Mouse (Mus musculus): ENCODE measurements at regions not wholly inside any gene's neighbourhood (a gene's known extent, or its start where the extent isn't known, plus 50 kb on each side); places are given as distances from the start of the nearest gene placed in this dataset.

- ATAC-seq (ENCODE audit: low FRiP score) (no peak), DNase-seq (ENCODE audit: low spot score) (no peak)
- Histone ChIP-seq H3K4me3 (ENCODE audit: low read depth, low read length) (no peak overlapping the region), H3K36me3 (ENCODE audit: control insufficient read depth, insufficient read depth, low read length) (no peaks in the 10 kb centered on the region), H3K9ac (ENCODE audit: low read depth, low read length) (no peak overlapping the region), H3K27ac (ENCODE audit: low read depth, low read length) (no peak overlapping the region), H3K4me2 (replicated peaks; ENCODE audit: low read depth, low read length) (no peak overlapping the region), H3K4me1 (replicated peaks; ENCODE audit: control insufficient read depth, insufficient read depth, low read length) (no peaks in the 10 kb centered on the region), H3K27me3 (ENCODE audit: control insufficient read depth, insufficient read depth, low read length) (no peaks in the 10 kb centered on the region), H3K9me3 (ENCODE audit: control insufficient read depth, low read length) (no peaks in the 10 kb centered on the region)
- 88% methylated on average over 9 of the region's 9 CpGs for WGBS
Measured at GRCm38 (mm10) chr14:120600414-120600935, 122.2 kb downstream of the Rap2a start.

- no peak overlapping the region for H3K4me3 ChIP-seq (ENCODE audit: low read depth, low read length)
- no peak for ATAC-seq (ENCODE audit: low FRiP score)
- WGBS: 91% methylated on average over 7 of the region's 7 CpGs
- no peaks in the 10 kb centered on the region for H3K36me3 ChIP-seq (ENCODE audit: control insufficient read depth, insufficient read depth, low read length)
- H3K27ac ChIP-seq (ENCODE audit: low read depth, low read length): no peak overlapping the region
- no peak overlapping the region for H3K9ac ChIP-seq (ENCODE audit: low read depth, low read length)
- H3K9me3 ChIP-seq (ENCODE audit: control insufficient read depth, low read length): no peaks in the 10 kb centered on the region
- no peak for DNase-seq (ENCODE audit: low spot score)
- no peaks in the 10 kb centered on the region for H3K4me1 ChIP-seq (replicated peaks; ENCODE audit: control insufficient read depth, insufficient read depth, low read length)
- no peak overlapping the region for H3K4me2 ChIP-seq (replicated peaks; ENCODE audit: low read depth, low read length)
- no peaks in the 10 kb centered on the region for H3K27me3 ChIP-seq (ENCODE audit: control insufficient read depth, insufficient read depth, low read length)
Measured at GRCm38 (mm10) chr14:120601510-120601909, 123.3 kb downstream of the Rap2a start.

GRCm38 (mm10) chr14:120603849-120604492 lies 125.7 kb downstream of the Rap2a start:
- H3K9ac ChIP-seq (ENCODE audit: low read depth, low read length): no peak overlapping the region
- WGBS: 76% methylated on average over 6 of the region's 6 CpGs
- DNase-seq (ENCODE audit: low spot score): no peak
- no peaks in the 10 kb centered on the region for H3K36me3 ChIP-seq (ENCODE audit: control insufficient read depth, insufficient read depth, low read length)
- ATAC-seq (ENCODE audit: low FRiP score): no peak
- H3K4me1 ChIP-seq (replicated peaks; ENCODE audit: control insufficient read depth, insufficient read depth, low read length): no peaks in the 10 kb centered on the region
- no peaks in the 10 kb centered on the region for H3K27me3 ChIP-seq (ENCODE audit: control insufficient read depth, insufficient read depth, low read length)
- H3K9me3 ChIP-seq (ENCODE audit: control insufficient read depth, low read length): no peaks in the 10 kb centered on the region
- no peak overlapping the region for H3K4me2 ChIP-seq (replicated peaks; ENCODE audit: low read depth, low read length)
- H3K27ac ChIP-seq (ENCODE audit: low read depth, low read length): no peak overlapping the region
- H3K4me3 ChIP-seq (ENCODE audit: low read depth, low read length): no peak overlapping the region

GRCm38 (mm10) chr14:120607801-120608200 lies 129.6 kb downstream of the Rap2a start:
- H3K4me3 ChIP-seq (ENCODE audit: low read depth, low read length): no peak overlapping the region
- no peak overlapping the region for H3K9ac ChIP-seq (ENCODE audit: low read depth, low read length)
- no peaks in the 10 kb centered on the region for H3K27me3 ChIP-seq (ENCODE audit: control insufficient read depth, insufficient read depth, low read length)
- no peak for ATAC-seq (ENCODE audit: low FRiP score)
- H3K36me3 ChIP-seq (ENCODE audit: control insufficient read depth, insufficient read depth, low read length): no peaks in the 10 kb centered on the region
- WGBS: 89% methylated on average over 3 of the region's 3 CpGs
- no peaks in the 10 kb centered on the region for H3K4me1 ChIP-seq (replicated peaks; ENCODE audit: control insufficient read depth, insufficient read depth, low read length)
- no peaks in the 10 kb centered on the region for H3K9me3 ChIP-seq (ENCODE audit: control insufficient read depth, low read length)
- no peak overlapping the region for H3K4me2 ChIP-seq (replicated peaks; ENCODE audit: low read depth, low read length)
- H3K27ac ChIP-seq (ENCODE audit: low read depth, low read length): no peak overlapping the region
- no peak for DNase-seq (ENCODE audit: low spot score)

DNA sequence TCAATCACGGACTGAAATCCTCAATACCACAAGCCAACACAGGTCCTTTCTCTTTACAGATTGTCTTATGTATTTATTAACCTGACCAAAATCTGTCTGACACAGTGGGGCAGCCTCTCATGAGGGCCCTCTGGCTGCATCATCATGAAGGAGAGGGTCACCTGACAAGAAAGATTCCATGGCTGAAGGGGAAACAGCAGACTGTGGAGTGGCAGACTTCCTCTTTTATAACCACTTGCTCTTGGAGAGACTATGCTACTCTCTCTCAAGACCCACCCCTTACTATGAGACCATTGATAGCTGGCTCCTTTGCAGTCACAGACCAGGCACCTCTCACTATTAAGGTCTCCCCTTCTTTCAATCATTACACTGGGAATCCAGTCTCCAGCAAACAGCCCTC lies 133.1 kb downstream of the Rap2a start:
- 87% methylated on average over 1 of the region's 1 CpGs for WGBS
- ATAC-seq (ENCODE audit: low FRiP score) (no peak), DNase-seq (ENCODE audit: low spot score) (no peak)
- no peaks in the 10 kb centered on the region for H3K36me3 ChIP-seq (ENCODE audit: control insufficient read depth, insufficient read depth, low read length)
- H3K27ac ChIP-seq (ENCODE audit: low read depth, low read length): no peak overlapping the region
- no peaks in the 10 kb centered on the region for H3K9me3 ChIP-seq (ENCODE audit: control insufficient read depth, low read length)
- no peaks in the 10 kb centered on the region for H3K27me3 ChIP-seq (ENCODE audit: control insufficient read depth, insufficient read depth, low read length)
- H3K9ac ChIP-seq (ENCODE audit: low read depth, low read length): no peak overlapping the region
- no peaks in the 10 kb centered on the region for H3K4me1 ChIP-seq (replicated peaks; ENCODE audit: control insufficient read depth, insufficient read depth, low read length)
- H3K4me2 ChIP-seq (replicated peaks; ENCODE audit: low read depth, low read length): no peak overlapping the region
- no peak overlapping the region for H3K4me3 ChIP-seq (ENCODE audit: low read depth, low read length)

GRCm38 (mm10) chr14:120626223-120626935 lies 148.1 kb downstream of the Rap2a start:
- no peaks in the 10 kb centered on the region for H3K4me1 ChIP-seq (replicated peaks; ENCODE audit: control insufficient read depth, insufficient read depth, low read length)
- ATAC-seq (ENCODE audit: low FRiP score) (no peak), DNase-seq (ENCODE audit: low spot score) (peak; percentile 5)
- no peaks in the 10 kb centered on the region for H3K27me3 ChIP-seq (ENCODE audit: control insufficient read depth, insufficient read depth, low read length)
- 79% methylated on average over 9 of the region's 9 CpGs for WGBS
- H3K4me2 ChIP-seq (replicated peaks; ENCODE audit: low read depth, low read length): no peak overlapping the region
- H3K9ac ChIP-seq (ENCODE audit: low read depth, low read length): no peak overlapping the region
- H3K9me3 ChIP-seq (ENCODE audit: control insufficient read depth, low read length): no peaks in the 10 kb centered on the region
- no peaks in the 10 kb centered on the region for H3K36me3 ChIP-seq (ENCODE audit: control insufficient read depth, insufficient read depth, low read length)
- no peak overlapping the region for H3K27ac ChIP-seq (ENCODE audit: low read depth, low read length)
- H3K4me3 ChIP-seq (ENCODE audit: low read depth, low read length): no peak overlapping the region

GRCm38 (mm10) chr14:120626936-120627277 lies 148.7 kb downstream of the Rap2a start:
- Histone ChIP-seq H3K9me3 (ENCODE audit: control insufficient read depth, low read length) (no peaks in the 10 kb centered on the region), H3K27me3 (ENCODE audit: control insufficient read depth, insufficient read depth, low read length) (no peaks in the 10 kb centered on the region), H3K4me3 (ENCODE audit: low read depth, low read length) (no peak overlapping the region), H3K9ac (ENCODE audit: low read depth, low read length) (no peak overlapping the region), H3K27ac (ENCODE audit: low read depth, low read length) (no peak overlapping the region), H3K36me3 (ENCODE audit: control insufficient read depth, insufficient read depth, low read length) (no peaks in the 10 kb centered on the region), H3K4me2 (replicated peaks; ENCODE audit: low read depth, low read length) (no peak overlapping the region), H3K4me1 (replicated peaks; ENCODE audit: control insufficient read depth, insufficient read depth, low read length) (no peaks in the 10 kb centered on the region)
- ATAC-seq (ENCODE audit: low FRiP score): no peak
- no peak for DNase-seq (ENCODE audit: low spot score)
- 85% methylated on average over 4 of the region's 4 CpGs for WGBS

DNA sequence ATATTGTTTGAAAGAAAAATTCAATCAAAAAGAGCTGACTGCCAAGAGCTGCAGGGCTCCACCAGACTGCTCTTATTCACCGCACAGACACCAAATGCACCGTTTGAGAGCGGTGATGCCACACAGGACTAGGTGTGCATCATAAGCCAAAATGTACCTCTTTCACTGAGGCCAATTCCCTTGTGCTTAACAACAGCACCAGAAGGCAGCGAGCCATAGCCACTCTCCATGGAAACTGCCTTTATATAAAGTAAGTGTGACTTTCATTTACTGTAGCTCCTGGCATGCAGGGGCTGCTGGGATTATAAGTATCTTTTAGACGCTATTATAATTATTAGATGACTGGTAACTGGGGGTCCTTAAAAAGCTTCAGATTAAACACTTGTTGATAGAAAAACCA lies 154.5 kb downstream of the Rap2a start:
- Histone ChIP-seq H3K27me3 (ENCODE audit: control insufficient read depth, insufficient read depth, low read length) (no peaks in the 10 kb centered on the region), H3K4me2 (replicated peaks; ENCODE audit: low read depth, low read length) (no peak overlapping the region)

More for the DNA sequence above, 154.5 kb downstream of the Rap2a start:
- Histone ChIP-seq H3K36me3 (ENCODE audit: control insufficient read depth, insufficient read depth, low read length) (no peaks in the 10 kb centered on the region), H3K27ac (ENCODE audit: low read depth, low read length) (no peak overlapping the region), H3K4me1 (replicated peaks; ENCODE audit: control insufficient read depth, insufficient read depth, low read length) (no peaks in the 10 kb centered on the region), H3K9ac (ENCODE audit: low read depth, low read length) (no peak overlapping the region), H3K4me3 (ENCODE audit: low read depth, low read length) (no peak overlapping the region), H3K9me3 (ENCODE audit: control insufficient read depth, low read length) (no peaks in the 10 kb centered on the region)
- 93% methylated on average over 5 of the region's 5 CpGs for WGBS
- ATAC-seq (ENCODE audit: low FRiP score) (no peak), DNase-seq (ENCODE audit: low spot score) (no peak)
